Mouse (Mus musculus) spleen, adult 2 months (tissue): ENCODE data around the gene Ryr2.

Experiments used
- CTCF ChIP-seq: fragments of 200-500 bp; IDR thresholded peaks from 2 replicates; pipeline ENCODE4 v1.5.1; 2011; ENCODE audit warnings: mild to moderate bottlenecking, inconsistent platforms; ENCODE audit not compliant: insufficient read depth, insufficient read length, insufficient replicate concordance; ENCODE audit errors: extremely low read depth
- POLR2A ChIP-seq: fragments of 200-500 bp; IDR thresholded peaks from 2 replicates; pipeline ENCODE4 v1.6.1; 2011; ENCODE audit warnings: low read depth, low read length, inconsistent platforms

GRCm38 (mm10) chr13:11927727-11928126 is 179.0 kb downstream of the Ryr2 start:
- TF ChIP-seq POLR2A (no peak), CTCF (no peak)
